Mouse (Mus musculus) cerebellum, adult 2 months (tissue): ENCODE results near the gene Fam3c.

Source experiments
- CTCF ChIP-seq: fragments of 200-500 bp; IDR thresholded peaks from 2 replicates; pipeline ENCODE4 v1.5.1; 2011; ENCODE audit warnings: low read depth, mild to moderate bottlenecking, control low read depth, low read length, moderate library complexity, borderline replicate concordance; ENCODE audit not compliant: insufficient read depth
- POLR2A ChIP-seq: fragments of 200-500 bp; IDR thresholded peaks from 2 replicates; pipeline ENCODE4 v1.6.1; 2011; ENCODE audit warnings: low read length, control low read depth, borderline replicate concordance; ENCODE audit not compliant: insufficient read depth

- TF ChIP-seq POLR2A (no peak), CTCF (no peak)
These were observed 62.1 kb downstream of the Fam3c start for GRCm38 (mm10) chr6:22293922-22294321.
